Mouse (Mus musculus): ENCODE results near the gene Apba3. TPM values are rescaled to one million over a fixed set of nuclear protein-coding genes. Genes with fewer than 3 reads are reported as not detected.

Apba3 gene
- polyA plus RNA-seq, 1 experiment from 2014 or later = 63.3 TPM

DNA sequence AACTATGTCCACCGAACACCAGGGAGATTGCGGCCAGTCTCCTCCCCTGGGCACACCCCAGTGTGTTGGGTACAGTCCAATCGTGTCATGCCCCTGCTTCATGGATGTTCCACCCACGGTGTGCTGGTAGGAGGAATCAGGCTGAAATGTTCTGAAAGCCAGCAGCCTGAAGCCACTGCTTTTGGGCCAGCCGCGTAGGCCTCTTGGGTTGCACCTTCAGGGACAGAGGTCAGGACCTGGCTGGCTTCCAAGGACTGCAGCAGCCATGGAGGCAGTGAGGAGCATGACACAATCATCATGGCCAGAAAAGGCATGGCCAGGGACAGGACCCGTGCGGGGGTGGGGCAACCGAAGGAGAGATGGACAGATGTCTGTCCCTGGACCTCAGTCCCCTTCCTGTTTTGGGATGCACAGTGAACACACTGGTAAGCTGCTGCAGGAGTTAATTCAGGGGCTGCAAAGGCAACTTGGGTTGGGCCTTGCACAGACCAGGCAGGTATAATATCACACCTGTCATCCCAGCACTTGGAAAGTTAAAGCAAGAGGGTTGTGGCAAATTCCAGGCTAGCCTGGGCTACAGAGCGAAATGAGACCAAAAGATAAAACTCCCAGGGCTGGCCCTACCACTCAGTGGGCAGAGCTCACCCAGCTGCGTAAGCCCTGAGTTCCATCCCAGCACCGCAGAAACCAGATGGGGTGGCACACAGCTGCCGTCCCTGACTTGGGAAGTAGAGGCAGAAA is 52.0 kb downstream of the Apba3 start:
- H3K4me2 ChIP-seq (replicated peaks) = peak overlapping the region; percentile 91
- no peaks in the 10 kb centered on the region for H3K9me3 ChIP-seq
- H3K9ac ChIP-seq = peak overlapping the region; percentile 67; the same call in 1 of the 2 replicates
- no peak for ATAC-seq (ENCODE audit: low FRiP score, low read depth)
- WGBS = 92% methylated on average over 13 of the region's 13 CpGs
- H3K4me1 ChIP-seq = peaks cover 48% of the 10 kb centered on the region
- H3K4me3 ChIP-seq = peak overlapping the region; percentile 96; the same call in 1 of the 2 replicates
- peaks cover 68% of the 10 kb centered on the region for H3K36me3 ChIP-seq
- H3K27ac ChIP-seq = peak overlapping the region; percentile 89
- no peaks in the 10 kb centered on the region for H3K27me3 ChIP-seq

DNA sequence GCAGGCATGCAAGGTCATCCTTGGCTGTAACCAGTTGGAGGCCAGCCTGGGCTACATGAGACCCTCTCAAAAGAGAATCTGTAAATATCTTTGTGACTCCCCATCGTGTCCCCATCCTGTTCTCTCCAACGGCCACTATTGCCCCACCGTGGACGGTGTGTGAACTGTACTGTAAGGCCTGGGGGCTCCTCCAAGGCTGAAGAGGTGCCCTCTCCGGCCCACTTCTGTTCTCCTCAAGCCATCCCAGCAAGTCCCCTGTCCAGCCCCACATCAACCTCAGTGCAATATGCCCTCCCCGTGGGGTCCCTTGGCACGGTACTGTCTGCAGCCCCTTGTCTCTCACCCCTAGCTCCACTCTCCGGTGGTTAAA is 52.6 kb downstream of the Apba3 start:
- H3K4me1 ChIP-seq = peaks cover 48% of the 10 kb centered on the region
- H3K27me3 ChIP-seq = no peaks in the 10 kb centered on the region
- WGBS = 39% methylated on average over 8 of the region's 8 CpGs
- peaks cover 68% of the 10 kb centered on the region for H3K36me3 ChIP-seq
- peak overlapping the region; percentile 96 for H3K4me3 ChIP-seq
- H3K9me3 ChIP-seq = no peaks in the 10 kb centered on the region
- H3K9ac ChIP-seq = peak overlapping the region; percentile 67
- peak overlapping the region; percentile 91 for H3K4me2 ChIP-seq (replicated peaks)
- H3K27ac ChIP-seq = peak overlapping the region; percentile 89
- no peak for ATAC-seq (ENCODE audit: low FRiP score, low read depth)

DNA sequence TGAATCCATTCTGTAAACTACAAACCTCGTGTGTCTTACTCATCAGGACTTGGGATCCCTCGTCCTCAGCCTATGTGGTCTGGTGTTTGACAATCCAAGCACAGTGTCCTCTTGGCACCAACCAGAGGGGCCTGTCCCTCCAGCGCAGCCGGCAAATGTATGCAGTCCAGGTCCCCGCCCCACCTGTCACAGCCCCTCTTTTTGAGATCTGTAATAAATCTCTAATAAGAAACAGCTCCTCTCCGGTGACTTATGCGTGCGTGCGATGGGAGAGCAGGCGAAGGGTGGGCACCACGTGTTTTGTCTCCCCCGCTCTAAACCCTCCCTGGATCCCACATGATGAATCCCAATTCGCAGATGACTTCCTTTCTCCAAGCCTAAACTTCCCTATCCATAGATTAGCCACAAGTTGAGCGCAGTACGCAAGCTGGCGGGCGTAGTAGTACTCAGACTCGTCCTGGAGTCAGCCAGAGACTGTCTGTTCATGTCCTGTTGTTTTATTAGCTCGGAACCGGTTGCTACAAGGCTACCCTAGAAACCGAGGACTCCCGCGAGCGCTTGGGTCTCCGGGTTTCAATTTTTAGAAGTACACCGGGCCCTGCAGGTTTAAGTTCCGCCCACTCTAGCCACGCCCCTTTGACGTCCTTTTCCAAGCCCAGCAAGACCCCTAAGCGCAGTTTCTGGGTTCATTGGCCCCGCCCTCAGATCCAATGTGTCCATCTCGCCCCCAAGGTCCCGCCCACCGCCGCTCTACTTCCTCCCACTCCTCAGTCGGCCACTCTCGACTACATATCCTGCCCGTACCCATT is 53.2 kb downstream of the Apba3 start:
- Histone ChIP-seq H3K9ac (peak overlapping the region; percentile 67), H3K27me3 (no peaks in the 10 kb centered on the region), H3K4me3 (peak overlapping the region; percentile 96), H3K4me1 (peaks cover 48% of the 10 kb centered on the region), H3K9me3 (no peaks in the 10 kb centered on the region), H3K27ac (peak overlapping the region; percentile 89), H3K4me2 (replicated peaks) (peak overlapping the region; percentile 91), H3K36me3 (peaks cover 68% of the 10 kb centered on the region)
- ATAC-seq (ENCODE audit: low FRiP score, low read depth) = no peak
- WGBS = under 1% methylated on average over 38 of the region's 38 CpGs

DNA sequence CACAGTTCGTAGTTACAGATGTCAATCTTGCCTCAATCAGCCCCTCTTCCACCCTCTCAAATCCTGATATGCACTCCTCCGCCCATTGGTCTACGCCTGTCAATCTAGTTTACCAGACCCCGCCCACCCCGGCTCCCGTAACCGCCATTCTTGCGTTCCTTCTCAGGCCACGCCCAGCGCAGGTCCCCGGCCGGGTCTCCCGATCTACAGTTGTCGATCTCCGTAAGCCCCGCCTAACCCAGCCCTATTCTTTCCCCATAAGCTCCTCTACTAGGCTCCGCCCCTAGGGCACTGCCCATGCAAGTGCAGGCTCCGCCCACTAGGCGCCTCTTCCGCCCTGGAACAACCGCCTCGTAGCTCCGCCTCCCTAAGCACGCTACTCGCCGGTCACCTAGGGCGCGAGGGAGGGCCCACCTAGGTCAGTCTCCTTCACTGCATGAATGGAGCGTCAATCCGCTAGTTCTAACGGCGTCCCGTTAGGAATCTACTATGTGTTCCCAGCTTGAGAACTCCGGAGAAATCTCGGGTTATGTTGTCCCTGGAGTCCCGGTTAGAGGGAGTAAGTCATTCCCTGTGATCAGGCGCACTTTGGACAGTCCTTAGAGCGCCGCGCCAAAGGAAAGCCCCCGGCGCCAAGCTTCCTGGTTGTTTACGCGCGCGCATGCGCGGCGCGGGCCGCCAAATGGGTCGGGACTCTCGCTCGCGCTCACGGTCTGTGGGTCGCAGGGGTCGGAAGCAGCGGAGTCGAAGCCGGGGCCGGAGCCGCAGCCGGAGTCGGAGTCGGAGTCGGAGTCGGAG is 54.0 kb downstream of the Apba3 start, which contains the start of gene Cactin:
Cactin (plus strand) TSS at position 554 of the 798 bp plus-strand sequence.
- Histone ChIP-seq H3K9ac (peak within 1 kb of the TSS; percentile 95), H3K4me3 (peak within 1 kb of the TSS; percentile 96), H3K4me2 (replicated peaks) (peak within 1 kb of the TSS; percentile 91), H3K4me1 (peaks cover 48% of the 10 kb centered on the region), H3K27me3 (no peaks in the 10 kb centered on the region), H3K9me3 (no peaks in the 10 kb centered on the region), H3K36me3 (peaks cover 68% of the 10 kb centered on the region), H3K27ac (peak within 1 kb of the TSS; percentile 89)
- peak; percentile 94 for ATAC-seq (ENCODE audit: low FRiP score, low read depth)
- 1% methylated on average over 68 of the region's 68 CpGs for WGBS

DNA sequence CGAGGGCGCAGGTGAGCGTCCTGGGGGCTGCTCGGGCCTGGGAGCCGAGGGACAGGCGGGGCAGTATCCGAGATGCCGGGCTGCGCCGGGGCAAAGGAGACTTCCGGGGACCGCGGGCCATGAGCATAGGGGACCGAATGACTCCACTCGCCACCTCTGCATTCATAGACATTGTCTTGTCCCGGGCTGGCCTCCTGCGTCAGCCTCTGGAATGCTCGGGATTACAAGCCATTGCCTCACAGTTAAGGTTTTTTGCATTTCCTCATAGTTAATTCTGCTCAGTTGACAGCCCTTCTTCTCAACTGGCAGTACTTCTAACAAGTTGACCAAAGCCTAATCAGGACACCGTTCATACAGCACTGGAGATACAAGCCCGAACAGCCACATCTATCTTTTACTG is 54.7 kb downstream of the Apba3 start:
- ATAC-seq (ENCODE audit: low FRiP score, low read depth) = no peak
- Histone ChIP-seq H3K4me1 (peaks cover 43% of the 10 kb centered on the region), H3K36me3 (peaks cover 68% of the 10 kb centered on the region), H3K27ac (peak overlapping the region; percentile 63; the same call in 1 of the 2 replicates), H3K4me2 (replicated peaks) (peak overlapping the region; percentile 91), H3K9ac (peak overlapping the region; percentile 95), H3K4me3 (peak overlapping the region; percentile 96), H3K9me3 (no peaks in the 10 kb centered on the region), H3K27me3 (no peaks in the 10 kb centered on the region)
- 3% methylated on average over 20 of the region's 20 CpGs for WGBS

DNA sequence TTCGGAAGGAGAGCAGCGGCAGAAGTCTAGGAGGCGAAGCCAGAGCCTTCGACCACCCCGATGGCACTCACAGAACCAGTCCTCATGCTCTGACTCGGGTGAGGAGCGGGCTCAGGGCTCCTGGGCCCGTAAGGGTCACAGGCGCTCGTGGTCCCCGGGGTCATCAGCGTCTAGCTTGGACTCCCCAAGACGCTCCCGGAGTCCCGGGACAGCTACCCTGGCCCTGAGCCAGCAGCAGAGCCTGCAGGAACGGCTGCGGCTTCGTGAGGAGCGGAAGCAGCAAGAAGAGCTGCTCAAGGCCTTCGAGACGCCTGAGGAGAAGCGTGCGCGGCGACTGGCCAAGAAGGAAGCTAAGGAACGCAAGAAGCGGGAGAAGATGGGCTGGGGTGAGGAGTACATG is 55.7 kb downstream of the Apba3 start:
- WGBS = 94% methylated on average over 27 of the region's 27 CpGs
- Histone ChIP-seq H3K36me3 (peaks cover 69% of the 10 kb centered on the region), H3K27me3 (no peaks in the 10 kb centered on the region), H3K9me3 (no peaks in the 10 kb centered on the region), H3K4me2 (replicated peaks) (peak overlapping the region; percentile 91), H3K27ac (no peak overlapping the region), H3K4me3 (peak overlapping the region; percentile 96), H3K4me1 (peaks cover 33% of the 10 kb centered on the region), H3K9ac (peak overlapping the region; percentile 95)
- no peak for ATAC-seq (ENCODE audit: low FRiP score, low read depth)

Small RNA genes lying within 50 kb of the gene (microRNA-seq; reads per million reads assigned to microRNA genes)
- gene Mir3057 = 8.5 reads per million, percentile 25 among the genes with 10 or more reads in this experiment

Other genes with a start within 250 kb of the Apba3 start
- gene Diras1, start 241.3 kb upstream of the Apba3 start, polyA plus RNA-seq (2015; fragmentation: Nextera tagmentation; extraction: Ambion mirVana) = 0.15 and 0.33 TPM in 2 replicates
- gene Slc39a3, start 229.5 kb upstream of the Apba3 start, polyA plus RNA-seq (2015; fragmentation: Nextera tagmentation; extraction: Ambion mirVana) = 19.2 and 20.0 TPM in 2 replicates
- gene Sgta, start 206.8 kb upstream of the Apba3 start, polyA plus RNA-seq (2015; fragmentation: Nextera tagmentation; extraction: Ambion mirVana) = 227 and 231 TPM in 2 replicates
- 58.4 and 62.0 TPM in 2 replicates for gene Thop1, start 196.9 kb upstream of the Apba3 start, polyA plus RNA-seq (2015; fragmentation: Nextera tagmentation; extraction: Ambion mirVana)
- 0.18 and 0.60 TPM in 2 replicates for gene Creb3l3, start 168.1 kb upstream of the Apba3 start, polyA plus RNA-seq (2015; fragmentation: Nextera tagmentation; extraction: Ambion mirVana)
- 192 and 197 TPM in 2 replicates for gene Map2k2, start 161.0 kb upstream of the Apba3 start, polyA plus RNA-seq (2015; fragmentation: Nextera tagmentation; extraction: Ambion mirVana)
- gene Zbtb7a, start 131.7 kb upstream of the Apba3 start, polyA plus RNA-seq (2015; fragmentation: Nextera tagmentation; extraction: Ambion mirVana) = 22.5 and 22.6 TPM in 2 replicates
- 62.2 and 62.3 TPM in 2 replicates for gene Pias4, start 99.0 kb upstream of the Apba3 start, polyA plus RNA-seq (2015; fragmentation: Nextera tagmentation; extraction: Ambion mirVana)
- gene Eef2, start 90.3 kb upstream of the Apba3 start, polyA plus RNA-seq (2015; fragmentation: Nextera tagmentation; extraction: Ambion mirVana) = 577 and 592 TPM in 2 replicates
- gene Dapk3, start 84.0 kb upstream of the Apba3 start, polyA plus RNA-seq (2015; fragmentation: Nextera tagmentation; extraction: Ambion mirVana) = 53.4 and 53.7 TPM in 2 replicates
- gene 4930442H23Rik, start 83.1 kb upstream of the Apba3 start, polyA plus RNA-seq (2015; fragmentation: Nextera tagmentation; extraction: Ambion mirVana) = not detected in 2 replicates
- gene Nmrk2, start 64.9 kb upstream of the Apba3 start, polyA plus RNA-seq (2015; fragmentation: Nextera tagmentation; extraction: Ambion mirVana) = 0.18 and 0.26 TPM in 2 replicates
- gene Atcay, start 36.1 kb upstream of the Apba3 start, polyA plus RNA-seq (2015; fragmentation: Nextera tagmentation; extraction: Ambion mirVana) = 0.20 and 0.43 TPM in 2 replicates
- gene Zfr2, start 33.8 kb upstream of the Apba3 start, polyA plus RNA-seq (2015; fragmentation: Nextera tagmentation; extraction: Ambion mirVana) = 11.5 and 11.6 TPM in 2 replicates
- 4.7 and 5.4 TPM in 2 replicates for gene Matk, start 14.0 kb upstream of the Apba3 start, polyA plus RNA-seq (2015; fragmentation: Nextera tagmentation; extraction: Ambion mirVana)
- 206 and 213 TPM in 2 replicates for gene Mrpl54, start within 50 bp of the Apba3 start, polyA plus RNA-seq (2015; fragmentation: Nextera tagmentation; extraction: Ambion mirVana)
- 2.6 and 2.9 TPM in 2 replicates for gene Tjp3, start 24.6 kb downstream of the Apba3 start, polyA plus RNA-seq (2015; fragmentation: Nextera tagmentation; extraction: Ambion mirVana)
- gene Pip5k1c, start 26.0 kb downstream of the Apba3 start, polyA plus RNA-seq (2015; fragmentation: Nextera tagmentation; extraction: Ambion mirVana) = 51.5 and 58.5 TPM in 2 replicates
- gene Cactin, start 54.1 kb downstream of the Apba3 start, polyA plus RNA-seq (2015; fragmentation: Nextera tagmentation; extraction: Ambion mirVana) = 41.8 and 42.3 TPM in 2 replicates
- 5.2 and 7.8 TPM in 2 replicates for gene Tbxa2r, start 61.8 kb downstream of the Apba3 start, polyA plus RNA-seq (2015; fragmentation: Nextera tagmentation; extraction: Ambion mirVana)
- gene Gipc3, start 76.3 kb downstream of the Apba3 start, polyA plus RNA-seq (2015; fragmentation: Nextera tagmentation; extraction: Ambion mirVana) = 0.06 TPM in 1 of 2 replicates, not detected in the other
- 106 and 109 TPM in 2 replicates for gene Hmg20b, start 83.5 kb downstream of the Apba3 start, polyA plus RNA-seq (2015; fragmentation: Nextera tagmentation; extraction: Ambion mirVana)
- gene Mfsd12, start 90.5 kb downstream of the Apba3 start, polyA plus RNA-seq (2015; fragmentation: Nextera tagmentation; extraction: Ambion mirVana) = 12.2 and 13.6 TPM in 2 replicates
- 0.97 and 1.0 TPM in 2 replicates for gene 4930404N11Rik, start 98.9 kb downstream of the Apba3 start, polyA plus RNA-seq (2015; fragmentation: Nextera tagmentation; extraction: Ambion mirVana)
- 111 and 112 TPM in 2 replicates for gene Fzr1, start 111.6 kb downstream of the Apba3 start, polyA plus RNA-seq (2015; fragmentation: Nextera tagmentation; extraction: Ambion mirVana)
- 72.7 and 79.4 TPM in 2 replicates for gene Dohh, start 117.5 kb downstream of the Apba3 start, polyA plus RNA-seq (2015; fragmentation: Nextera tagmentation; extraction: Ambion mirVana)
- gene Gm48551, start 117.5 kb downstream of the Apba3 start, polyA plus RNA-seq (2015; fragmentation: Nextera tagmentation; extraction: Ambion mirVana) = 3.3 and 4.0 TPM in 2 replicates
- 1.7 and 1.9 TPM in 2 replicates for gene Gm48552, start 122.0 kb downstream of the Apba3 start, polyA plus RNA-seq (2015; fragmentation: Nextera tagmentation; extraction: Ambion mirVana)
- 4.2 and 4.7 TPM in 2 replicates for gene Smim24, start 126.1 kb downstream of the Apba3 start, polyA plus RNA-seq (2015; fragmentation: Nextera tagmentation; extraction: Ambion mirVana)
- 77.2 and 82.8 TPM in 2 replicates for gene Nfic, start 188.7 kb downstream of the Apba3 start, polyA plus RNA-seq (2015; fragmentation: Nextera tagmentation; extraction: Ambion mirVana)
- gene Celf5, start 215.7 kb downstream of the Apba3 start, polyA plus RNA-seq (2015; fragmentation: Nextera tagmentation; extraction: Ambion mirVana) = 1.6 TPM in 2 replicates
- 98.0 and 102 TPM in 2 replicates for gene Ncln, start 229.4 kb downstream of the Apba3 start, polyA plus RNA-seq (2015; fragmentation: Nextera tagmentation; extraction: Ambion mirVana)
- gene S1pr4, start 233.2 kb downstream of the Apba3 start, polyA plus RNA-seq (2015; fragmentation: Nextera tagmentation; extraction: Ambion mirVana) = 0.28 and 0.53 TPM in 2 replicates

Data from limb, embryonic 13.5 days (tissue).